Mouse (Mus musculus) embryonic facial prominence, embryonic 14.5 days (tissue): ENCODE results near the gene Fundc1. TPM values are rescaled to one million over a fixed set of nuclear protein-coding genes. Genes with fewer than 3 reads are reported as not detected.
"Not testable (repeated sequence)": the region's sequence is repeated elsewhere in the genome, so short reads cannot be mapped to it uniquely, and the experiment has no call there.

Source experiments
- ATAC-seq: fragments of 200-750 bp; cut with Nextera tagmentation; 2 replicates; pipeline ENCODE4 v1.8.0; 2017; ENCODE audit warnings: low read depth, moderate number of reproducible peaks, moderate TSS enrichment
- DNase-seq: peaks from one replicate; pipeline ENCODE4 v3.0.0-alpha.2; 2015; ENCODE audit warnings: low spot score
- H3K27ac ChIP-seq: fragments of 300-500 bp; sonication (generic); replicated peaks from 2 replicates; pipeline ENCODE4 v1.5.1; 2014; ENCODE audit warnings: low read depth, mild to moderate bottlenecking, low read length, moderate library complexity
- H3K27me3 ChIP-seq: fragments of 300-500 bp; sonication (generic); replicated peaks from 2 replicates; pipeline ENCODE4 v1.6.1; 2014; ENCODE audit warnings: low read length; ENCODE audit not compliant: control insufficient read depth, insufficient read depth
- H3K36me3 ChIP-seq: fragments of 300-500 bp; sonication (generic); 2 replicates; pipeline ENCODE4 v1.6.1; 2014; ENCODE audit warnings: low read length, mixed read lengths; ENCODE audit not compliant: control insufficient read depth, insufficient read depth
- H3K4me1 ChIP-seq: fragments of 300-500 bp; sonication (generic); 2 replicates; pipeline ENCODE4 v1.6.1; 2014; ENCODE audit warnings: antibody characterized with exemption, low read length; ENCODE audit not compliant: control insufficient read depth, insufficient read depth
- H3K4me2 ChIP-seq: fragments of 300-500 bp; sonication (generic); 2 replicates; pipeline ENCODE4 v1.6.1; 2014; ENCODE audit warnings: low read depth, mild to moderate bottlenecking, low read length, moderate library complexity, mixed read lengths
- H3K4me3 ChIP-seq: fragments of 300-500 bp; sonication (generic); 2 replicates; pipeline ENCODE4 v1.5.1; 2014; ENCODE audit warnings: low read depth, mild to moderate bottlenecking, low read length
- H3K9ac ChIP-seq: fragments of 300-500 bp; sonication (generic); 2 replicates; pipeline ENCODE4 v1.6.1; 2014; ENCODE audit warnings: low read depth, mild to moderate bottlenecking, low read length, moderate library complexity, mixed read lengths
- H3K9me3 ChIP-seq: fragments of 300-500 bp; sonication (generic); 2 replicates; pipeline ENCODE4 v1.6.1; 2016; ENCODE audit warnings: low read length; ENCODE audit not compliant: control insufficient read depth
- WGBS: fragments of 180-500 bp; shearing (Covaris S2); extraction: QIAGEN DNeasy Blood & Tissue Kit; methylation state at CpG from one replicate; pipeline ENCODE4 v1.1.7; 2014; 5-methylcytosine and 5-hydroxymethylcytosine counted together
- polyA plus RNA-seq: library from polyadenylated mRNA; unstranded; fragments of >200 nt; fragmentation: Nextera tagmentation; extraction: Ambion mirVana; gene quantifications from 2 replicates; pipeline ENCODE4 v1.2.1, GENCODE M21; 2014

The Fundc1 gene
- polyA plus RNA-seq, 1 experiment from 2014 or later: 58.6 TPM

- Histone ChIP-seq H3K9ac (no peak overlapping the region), H3K4me1 (no peaks in the 10 kb centered on the region), H3K27me3 (no peaks in the 10 kb centered on the region), H3K36me3 (no peaks in the 10 kb centered on the region), H3K27ac (no peak overlapping the region), H3K4me3 (no peak overlapping the region), H3K9me3 (no peaks in the 10 kb centered on the region), H3K4me2 (no peak overlapping the region)
- no peak for DNase-seq
- ATAC-seq: no peak
These were observed 7.4 kb downstream of the Fundc1 start for GRCm38 (mm10) chrX:17564732-17565131.

GRCm38 (mm10) chrX:17558746-17559145 is 13.4 kb downstream of the Fundc1 start:
- Histone ChIP-seq H3K27me3 (no peaks in the 10 kb centered on the region), H3K9ac (no peak overlapping the region), H3K4me2 (no peak overlapping the region), H3K4me1 (no peaks in the 10 kb centered on the region), H3K36me3 (no peaks in the 10 kb centered on the region), H3K9me3 (no peaks in the 10 kb centered on the region), H3K27ac (no peak overlapping the region), H3K4me3 (no peak overlapping the region)
- no peak for DNase-seq
- WGBS: 55% methylated on average over 4 of the region's 4 CpGs
- ATAC-seq: no peak

GRCm38 (mm10) chrX:17554488-17554887 is 17.6 kb downstream of the Fundc1 start:
- ATAC-seq (no peak), DNase-seq (no peak)
- no peaks in the 10 kb centered on the region for H3K9me3 ChIP-seq
- H3K4me2 ChIP-seq: no peak overlapping the region
- 74% methylated on average over 4 of the region's 4 CpGs for WGBS
- H3K36me3 ChIP-seq: no peaks in the 10 kb centered on the region
- H3K4me1 ChIP-seq: no peaks in the 10 kb centered on the region
- H3K9ac ChIP-seq: no peak overlapping the region
- H3K4me3 ChIP-seq: no peak overlapping the region
- H3K27me3 ChIP-seq: no peaks in the 10 kb centered on the region
- H3K27ac ChIP-seq: no peak overlapping the region

- not testable (repeated sequence) for H3K4me3 ChIP-seq, H3K36me3 ChIP-seq, H3K27ac ChIP-seq, H3K9me3 ChIP-seq, H3K4me1 ChIP-seq, DNase-seq, H3K9ac ChIP-seq, ATAC-seq, H3K4me2 ChIP-seq, H3K27me3 ChIP-seq
These were observed 20.5 kb downstream of the Fundc1 start for GRCm38 (mm10) chrX:17551586-17551985.

- ATAC-seq (peak; percentile 65; the same call in 1 of the 2 replicates), DNase-seq (peak; percentile 11)
- no peaks in the 10 kb centered on the region for H3K36me3 ChIP-seq
- no peak overlapping the region for H3K4me3 ChIP-seq
- H3K27me3 ChIP-seq: no peaks in the 10 kb centered on the region
- H3K27ac ChIP-seq: no peak overlapping the region
- 33% methylated on average over 6 of the region's 6 CpGs for WGBS
- H3K9ac ChIP-seq: no peak overlapping the region
- no peaks in the 10 kb centered on the region for H3K9me3 ChIP-seq
- no peaks in the 10 kb centered on the region for H3K4me1 ChIP-seq
- H3K4me2 ChIP-seq: no peak overlapping the region
These were observed 24.9 kb downstream of the Fundc1 start for GRCm38 (mm10) chrX:17547143-17547806.

GRCm38 (mm10) chrX:17544860-17545492 is 27.1 kb downstream of the Fundc1 start:
- ATAC-seq (no peak), DNase-seq (peak; percentile 15)
- Histone ChIP-seq H3K4me1 (no peaks in the 10 kb centered on the region), H3K9ac (no peak overlapping the region), H3K27ac (no peak overlapping the region), H3K9me3 (no peaks in the 10 kb centered on the region), H3K36me3 (no peaks in the 10 kb centered on the region), H3K4me3 (no peak overlapping the region), H3K27me3 (no peaks in the 10 kb centered on the region), H3K4me2 (no peak overlapping the region)
- WGBS: 27% methylated on average over 2 of the region's 2 CpGs

- Histone ChIP-seq H3K9me3 (no peaks in the 10 kb centered on the region), H3K9ac (no peak overlapping the region), H3K27ac (no peak overlapping the region), H3K4me1 (no peaks in the 10 kb centered on the region), H3K4me2 (no peak overlapping the region), H3K27me3 (no peaks in the 10 kb centered on the region), H3K4me3 (no peak overlapping the region), H3K36me3 (no peaks in the 10 kb centered on the region)
- DNase-seq (no peak), ATAC-seq (no peak)
- WGBS: 85% methylated on average over 4 of the region's 4 CpGs
These were observed 34.4 kb downstream of the Fundc1 start for GRCm38 (mm10) chrX:17537701-17538100.

GRCm38 (mm10) chrX:17527008-17527407 is 45.1 kb downstream of the Fundc1 start:
- no peak overlapping the region for H3K4me3 ChIP-seq
- no peak overlapping the region for H3K9ac ChIP-seq
- WGBS: 77% methylated on average over 2 of the region's 2 CpGs
- H3K36me3 ChIP-seq: no peaks in the 10 kb centered on the region
- H3K27me3 ChIP-seq: no peaks in the 10 kb centered on the region
- no peak overlapping the region for H3K27ac ChIP-seq
- no peaks in the 10 kb centered on the region for H3K9me3 ChIP-seq
- ATAC-seq: no peak
- H3K4me2 ChIP-seq: no peak overlapping the region
- H3K4me1 ChIP-seq: no peaks in the 10 kb centered on the region
- no peak for DNase-seq

- Histone ChIP-seq H3K9me3 (no peaks in the 10 kb centered on the region), H3K27me3 (no peaks in the 10 kb centered on the region), H3K36me3 (no peaks in the 10 kb centered on the region), H3K4me1 (no peaks in the 10 kb centered on the region), H3K9ac (no peak overlapping the region), H3K4me2 (no peak overlapping the region), H3K4me3 (no peak overlapping the region), H3K27ac (no peak overlapping the region)
- WGBS: 23% methylated on average over 3 of the region's 3 CpGs
- ATAC-seq: no peak
- peak; percentile 18 for DNase-seq
These were observed 50.9 kb downstream of the Fundc1 start for GRCm38 (mm10) chrX:17521221-17521716.
